Mouse (Mus musculus) limb, embryonic 14.5 days (tissue): ENCODE measurements at regions not wholly inside any gene's neighbourhood (a gene's known extent, or its start where the extent isn't known, plus 50 kb on each side); places are given as distances from the start of the nearest gene placed in this dataset.

ENCODE experiments used
- ATAC-seq: fragments of 200-750 bp; cut with Nextera tagmentation; 2 replicates; pipeline ENCODE4 v1.8.0; 2017; ENCODE audit warnings: low read depth, moderate number of reproducible peaks, moderate TSS enrichment; ENCODE audit not compliant: low FRiP score
- DNase-seq: peaks from one replicate; pipeline ENCODE4 v3.0.0-alpha.2; 2015; ENCODE audit warnings: low spot score
- H3K27ac ChIP-seq: fragments of 300-500 bp; sonication (generic); replicated peaks from 2 replicates; pipeline ENCODE4 v1.5.1; 2014; ENCODE audit warnings: low read depth, mild to moderate bottlenecking, low read length, moderate library complexity, mixed read lengths
- H3K27me3 ChIP-seq: fragments of 300-500 bp; sonication (generic); 2 replicates; pipeline ENCODE4 v1.6.1; 2014; ENCODE audit warnings: low read length, mixed read lengths; ENCODE audit not compliant: control insufficient read depth, insufficient read depth
- H3K36me3 ChIP-seq: fragments of 300-500 bp; sonication (generic); 2 replicates; pipeline ENCODE4 v1.6.1; 2014; ENCODE audit warnings: mild to moderate bottlenecking, low read length, moderate library complexity, mixed read lengths; ENCODE audit not compliant: control insufficient read depth, insufficient read depth
- H3K4me1 ChIP-seq: fragments of 300-500 bp; sonication (generic); 2 replicates; pipeline ENCODE4 v1.6.1; 2014; ENCODE audit warnings: antibody characterized with exemption, low read length, mixed read lengths; ENCODE audit not compliant: control insufficient read depth, insufficient read depth
- H3K4me2 ChIP-seq: fragments of 300-500 bp; sonication (generic); replicated peaks from 2 replicates; pipeline ENCODE4 v1.6.1; 2014; ENCODE audit warnings: low read depth, mild to moderate bottlenecking, low read length, moderate library complexity; ENCODE audit not compliant: severe bottlenecking
- H3K4me3 ChIP-seq: fragments of 300-500 bp; sonication (generic); replicated peaks from 2 replicates; pipeline ENCODE4 v1.5.1; 2014; ENCODE audit warnings: low read length
- H3K9ac ChIP-seq: fragments of 300-500 bp; sonication (generic); 2 replicates; pipeline ENCODE4 v1.6.1; 2014; ENCODE audit warnings: mild to moderate bottlenecking, low read depth, low read length, moderate library complexity; ENCODE audit not compliant: severe bottlenecking
- H3K9me3 ChIP-seq: fragments of 300-500 bp; sonication (generic); 2 replicates; pipeline ENCODE4 v1.6.1; 2016; ENCODE audit warnings: low read length; ENCODE audit not compliant: control insufficient read depth
- POLR2A ChIP-seq: fragments of 200-500 bp; IDR thresholded peaks from 2 replicates; pipeline ENCODE4 v1.8.0; 2012; ENCODE audit warnings: inconsistent platforms, mild to moderate bottlenecking, moderate library complexity, borderline replicate concordance; ENCODE audit not compliant: insufficient read depth, insufficient read length; ENCODE audit errors: extremely low read depth
- WGBS: fragments of 180-500 bp; shearing (Covaris S2); extraction: QIAGEN DNeasy Blood & Tissue Kit; methylation state at CpG from one replicate; pipeline ENCODE4 v1.1.7; 2014; 5-methylcytosine and 5-hydroxymethylcytosine counted together

GRCm38 (mm10) chr10:27916406-27916805 is 158.2 kb upstream of the Ptprk start:
- no peak for TF ChIP-seq POLR2A
- Histone ChIP-seq H3K4me1 (no peaks in the 10 kb centered on the region), H3K4me2 (no peak overlapping the region), H3K4me3 (no peak overlapping the region), H3K27ac (no peak overlapping the region), H3K27me3 (no peaks in the 10 kb centered on the region), H3K9ac (no peak overlapping the region), H3K9me3 (no peaks in the 10 kb centered on the region), H3K36me3 (no peaks in the 10 kb centered on the region)
- 81% methylated on average over 2 of the region's 2 CpGs for WGBS
- DNase-seq, result no peak
- ATAC-seq, result no peak

DNA sequence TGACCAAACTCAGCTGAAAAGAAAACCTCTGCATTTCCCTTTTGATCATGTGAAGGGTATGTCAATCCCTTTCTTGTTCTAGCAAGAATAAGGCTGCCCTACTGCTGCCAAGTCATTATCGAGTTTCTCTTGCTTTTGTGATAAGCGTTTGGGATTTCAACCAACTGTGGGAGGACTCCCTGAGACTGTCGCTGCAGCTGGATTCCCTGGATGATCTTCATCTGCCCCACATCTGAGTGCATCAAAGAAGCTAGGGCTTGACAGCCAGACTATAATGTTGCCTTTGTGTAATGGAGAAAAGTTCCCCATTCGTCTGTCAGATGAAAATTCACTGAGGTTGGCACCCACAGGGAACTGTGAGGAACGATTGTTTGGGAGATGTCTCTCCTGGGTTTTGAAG is 147.4 kb upstream of the Ptprk start:
- no peak for DNase-seq

GRCm38 (mm10) chr10:27942136-27942535 is 132.5 kb upstream of the Ptprk start:
- no peak for TF ChIP-seq POLR2A
- ATAC-seq, result no peak
- no peaks in the 10 kb centered on the region for H3K27me3 ChIP-seq
- no peaks in the 10 kb centered on the region for H3K4me1 ChIP-seq
- no peak for DNase-seq
- no peak overlapping the region for H3K27ac ChIP-seq
- no peak overlapping the region for H3K4me3 ChIP-seq
- no peak overlapping the region for H3K9ac ChIP-seq
- H3K9me3 ChIP-seq, result no peaks in the 10 kb centered on the region
- H3K36me3 ChIP-seq, result no peaks in the 10 kb centered on the region
- H3K4me2 ChIP-seq, result no peak overlapping the region
- 83% methylated on average over 5 of the region's 5 CpGs for WGBS

More for the DNA sequence above, 147.4 kb upstream of the Ptprk start:
- Histone ChIP-seq H3K4me1 (no peaks in the 10 kb centered on the region), H3K9ac (no peak overlapping the region), H3K27ac (no peak overlapping the region), H3K4me2 (no peak overlapping the region), H3K9me3 (no peaks in the 10 kb centered on the region), H3K27me3 (no peaks in the 10 kb centered on the region), H3K4me3 (no peak overlapping the region), H3K36me3 (no peaks in the 10 kb centered on the region)
- WGBS, result 69% methylated on average over 5 of the region's 5 CpGs
- TF ChIP-seq POLR2A, result no peak
- no peak for ATAC-seq

DNA sequence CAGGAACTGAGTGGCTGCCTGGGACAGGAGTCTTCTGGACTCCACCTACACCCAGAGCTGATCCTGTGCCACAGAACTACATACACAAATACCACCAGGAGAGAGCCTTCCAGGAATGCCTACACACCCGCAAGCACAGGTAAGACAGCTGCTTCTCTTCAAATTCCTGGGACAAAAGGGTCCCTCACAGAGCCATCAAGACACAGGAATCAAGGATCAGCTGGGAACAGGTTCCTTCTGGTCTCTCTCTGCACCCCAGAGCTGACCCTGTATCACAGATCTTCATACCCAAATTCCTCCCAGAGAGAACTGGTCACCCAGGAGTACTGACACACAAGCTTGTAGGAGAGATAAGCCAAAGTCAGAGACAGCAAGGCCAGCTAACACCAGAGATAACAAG is 125.5 kb upstream of the Ptprk start:
- DNase-seq (no peak), ATAC-seq (no peak)
- Histone ChIP-seq H3K4me3 (no peak overlapping the region), H3K4me1 (no peaks in the 10 kb centered on the region), H3K27ac (no peak overlapping the region), H3K27me3 (no peaks in the 10 kb centered on the region), H3K36me3 (no peaks in the 10 kb centered on the region), H3K9me3 (no peaks in the 10 kb centered on the region), H3K9ac (no peak overlapping the region), H3K4me2 (no peak overlapping the region)
- TF ChIP-seq POLR2A, result no peak
- 93% methylated on average over 1 of the region's 1 CpGs for WGBS

- Histone ChIP-seq H3K9me3 (no peaks in the 10 kb centered on the region), H3K27me3 (no peaks in the 10 kb centered on the region), H3K4me2 (no peak overlapping the region), H3K36me3 (no peaks in the 10 kb centered on the region), H3K27ac (no peak overlapping the region), H3K4me1 (no peaks in the 10 kb centered on the region), H3K4me3 (no peak overlapping the region), H3K9ac (no peak overlapping the region)
- ATAC-seq (no peak), DNase-seq (no peak)
- TF ChIP-seq POLR2A, result no peak
- WGBS, result 90% methylated on average over 1 of the region's 1 CpGs
Measured at GRCm38 (mm10) chr10:27968202-27968601, 106.4 kb upstream of the Ptprk start.

GRCm38 (mm10) chr10:27984047-27984446 is 90.6 kb upstream of the Ptprk start:
- WGBS, result 87% methylated on average over 4 of the region's 4 CpGs
- no peak overlapping the region for H3K27ac ChIP-seq
- no peaks in the 10 kb centered on the region for H3K4me1 ChIP-seq
- H3K9me3 ChIP-seq, result no peaks in the 10 kb centered on the region
- no peaks in the 10 kb centered on the region for H3K27me3 ChIP-seq
- H3K4me2 ChIP-seq, result no peak overlapping the region
- no peak overlapping the region for H3K4me3 ChIP-seq
- H3K9ac ChIP-seq, result no peak overlapping the region
- DNase-seq (no peak), ATAC-seq (no peak)
- H3K36me3 ChIP-seq, result no peaks in the 10 kb centered on the region
- TF ChIP-seq POLR2A, result no peak
